Mouse (Mus musculus) c-Kit-positive CD71-positive TER-119-positive erythroid progenitor cells, embryonic 14.5 days (primary cell): ENCODE data around the gene Ogdh.

Source experiments
- DNase-seq: peaks from one replicate; pipeline ENCODE4 v3.0.0-alpha.2; 2013; ENCODE audit warnings: low spot score

Gene Ogdh

GRCm38 (mm10) chr11:6296077-6296476, 4.6 kb downstream of the Ogdh start:
- no peak for DNase-seq

- no peak for DNase-seq
Observed at GRCm38 (mm10) chr11:6299435-6299834, 8.0 kb downstream of the Ogdh start.

- DNase-seq = no peak
Observed at GRCm38 (mm10) chr11:6302793-6303192, 11.4 kb downstream of the Ogdh start.

GRCm38 (mm10) chr11:6305943-6306430, 14.6 kb downstream of the Ogdh start:
- DNase-seq = no peak

DNA sequence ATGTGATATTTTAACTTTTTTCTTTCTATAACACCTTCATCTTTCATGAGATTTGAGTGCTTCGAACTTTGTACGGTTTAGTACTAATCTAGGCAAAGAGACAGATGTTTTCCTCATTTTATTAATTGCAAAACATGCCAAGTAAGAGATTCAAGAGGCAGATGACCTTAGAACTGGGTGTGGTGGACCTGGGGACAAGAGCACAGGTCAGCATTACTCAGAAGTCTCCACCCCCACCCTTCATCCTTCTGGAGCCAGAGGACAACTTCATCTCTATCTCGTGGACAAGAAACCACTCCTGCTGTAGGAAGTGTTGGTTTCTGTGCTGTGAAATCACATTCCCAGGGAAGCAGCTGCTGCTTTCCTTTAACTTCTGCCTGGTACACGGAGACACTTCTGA, 16.7 kb downstream of the Ogdh start:
- no peak for DNase-seq

DNA sequence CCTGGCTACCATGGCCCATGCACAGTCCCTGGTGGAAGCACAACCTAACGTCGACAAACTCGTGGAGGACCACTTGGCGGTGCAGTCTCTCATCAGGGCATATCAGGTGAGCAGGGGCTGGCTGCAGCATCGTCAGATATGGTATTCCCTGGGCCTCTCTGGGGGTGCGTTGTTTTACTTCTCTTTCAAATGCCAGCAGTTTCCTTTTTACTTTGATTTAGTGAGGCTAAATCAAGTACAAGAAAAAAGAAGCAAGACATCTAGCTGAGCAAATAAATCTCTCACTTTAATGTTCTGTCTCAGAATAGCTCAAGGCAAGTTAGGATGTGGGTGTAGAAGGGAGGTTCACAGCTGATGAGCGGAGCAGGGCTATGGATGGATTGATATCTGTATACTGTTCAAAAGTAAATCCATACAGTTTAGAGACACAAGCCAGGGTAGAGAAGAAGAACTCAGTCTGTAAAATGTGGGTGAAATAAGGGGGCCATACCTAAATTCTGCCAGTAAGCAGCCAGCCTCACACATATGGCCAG, 22.5 kb downstream of the Ogdh start:
- DNase-seq = no peak

DNA sequence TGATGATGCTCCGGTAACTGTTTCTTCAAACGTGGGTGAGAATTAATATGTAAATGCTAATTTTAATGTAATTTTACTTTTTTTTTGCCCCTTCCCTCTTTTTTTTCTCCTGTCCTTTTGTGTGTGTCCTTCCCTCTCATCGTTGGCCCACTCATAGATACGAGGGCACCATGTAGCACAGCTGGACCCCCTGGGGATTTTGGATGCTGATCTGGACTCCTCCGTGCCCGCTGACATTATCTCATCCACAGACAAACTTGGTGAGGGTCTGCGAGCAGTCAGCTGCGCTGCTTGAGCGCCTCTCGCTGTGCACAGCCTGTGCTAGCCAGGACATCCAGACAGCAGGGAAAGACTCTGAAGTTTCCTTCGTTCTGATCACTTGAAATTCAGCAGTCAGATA, 25.4 kb downstream of the Ogdh start:
- no peak for DNase-seq

DNA sequence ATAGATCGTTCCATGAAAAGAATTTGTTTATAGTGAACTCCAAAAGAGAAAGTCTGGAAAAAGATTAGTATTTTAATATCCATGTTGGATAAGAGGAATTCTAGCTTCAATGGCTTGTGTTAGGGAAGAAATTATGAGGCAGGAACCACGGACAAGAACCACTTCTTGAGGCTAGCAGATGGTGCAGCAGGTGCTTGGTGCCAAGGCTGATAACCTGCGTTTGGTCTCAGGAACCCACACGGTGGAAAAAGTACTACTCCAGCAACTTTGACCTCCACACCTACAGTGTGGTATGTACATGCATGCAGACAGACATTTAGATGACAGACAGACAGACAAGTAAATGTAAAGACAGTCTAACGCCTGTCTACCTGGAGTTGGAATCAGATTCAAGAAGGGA, 27.1 kb downstream of the Ogdh start:
- no peak for DNase-seq

DNA sequence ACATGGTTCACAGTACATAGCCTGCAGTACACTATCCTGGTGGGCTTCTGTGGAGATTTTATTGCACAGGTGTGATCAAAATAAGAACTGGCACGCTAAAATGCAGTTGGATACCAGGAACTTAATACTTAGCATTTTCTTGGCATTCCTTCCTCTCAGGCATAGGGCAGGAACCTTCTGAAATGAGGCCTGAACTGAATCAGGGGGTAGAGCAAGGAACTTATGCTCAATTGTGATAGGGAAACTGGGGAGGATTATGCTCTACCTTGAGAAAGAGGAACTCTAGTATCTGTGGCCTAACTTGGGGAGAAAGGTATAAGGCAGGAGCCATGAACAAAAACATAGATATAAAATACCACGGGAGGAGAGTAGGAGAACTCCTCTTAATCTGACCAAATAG, 27.9 kb downstream of the Ogdh start:
- DNase-seq = no peak

DNA sequence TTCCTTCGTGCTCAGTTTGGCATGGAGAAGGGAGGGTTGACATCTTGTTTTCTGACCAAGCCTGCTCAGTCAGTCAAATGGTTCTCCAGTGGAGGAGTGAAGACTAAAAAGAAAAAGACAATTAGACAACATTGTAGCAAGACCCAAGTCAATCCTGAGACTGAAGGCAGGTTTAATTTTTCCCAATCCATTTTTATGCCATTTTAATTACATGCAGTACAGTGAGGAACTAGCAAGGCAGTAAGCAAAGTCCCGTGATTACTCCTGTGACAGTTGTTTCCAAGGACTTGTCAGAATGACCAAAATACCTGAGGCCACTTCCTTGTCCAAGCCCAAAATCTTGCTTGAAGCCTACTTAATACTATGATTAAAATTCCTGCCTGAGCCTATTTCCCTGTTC, 30.7 kb downstream of the Ogdh start:
- no peak for DNase-seq

DNA sequence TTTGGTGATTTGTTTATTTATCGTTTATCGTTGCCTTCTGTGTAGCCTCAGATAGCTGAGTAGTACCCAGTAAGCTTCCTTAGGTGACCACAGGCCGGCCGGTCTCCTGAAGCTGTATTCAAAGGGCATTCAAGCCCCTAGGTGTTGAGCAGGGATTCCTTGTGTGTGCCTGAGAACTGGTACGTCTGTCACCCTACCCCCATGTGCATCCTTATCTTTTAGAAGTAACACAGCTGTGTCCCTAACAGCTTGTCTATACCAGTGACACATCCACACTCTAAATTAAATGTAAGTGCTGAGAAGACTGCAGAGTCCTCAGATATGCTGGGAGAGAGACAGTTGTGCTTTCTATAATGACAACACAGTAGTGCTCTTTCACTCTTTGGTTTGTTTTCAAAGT, 31.9 kb downstream of the Ogdh start:
- DNase-seq = no peak

DNA sequence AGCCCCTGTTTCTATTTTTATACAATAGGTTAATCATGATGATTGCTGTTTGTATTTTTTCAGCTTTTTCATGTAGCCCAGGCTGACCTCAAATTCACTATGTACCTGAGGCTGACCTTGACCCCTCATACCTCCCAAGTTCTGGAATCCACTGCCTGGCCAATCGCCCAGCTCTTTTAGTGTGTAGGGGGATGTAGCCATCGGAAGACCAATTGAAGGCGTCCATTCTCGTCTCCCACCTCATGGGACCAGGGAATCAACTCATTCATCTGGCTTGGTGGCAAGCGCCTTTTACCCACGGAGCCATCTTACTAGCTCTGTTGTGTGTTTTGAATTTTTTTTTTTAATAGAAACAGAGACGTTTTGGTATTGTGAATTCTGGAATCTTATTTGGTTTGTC, 39.8 kb downstream of the Ogdh start:
- DNase-seq = no peak

DNA sequence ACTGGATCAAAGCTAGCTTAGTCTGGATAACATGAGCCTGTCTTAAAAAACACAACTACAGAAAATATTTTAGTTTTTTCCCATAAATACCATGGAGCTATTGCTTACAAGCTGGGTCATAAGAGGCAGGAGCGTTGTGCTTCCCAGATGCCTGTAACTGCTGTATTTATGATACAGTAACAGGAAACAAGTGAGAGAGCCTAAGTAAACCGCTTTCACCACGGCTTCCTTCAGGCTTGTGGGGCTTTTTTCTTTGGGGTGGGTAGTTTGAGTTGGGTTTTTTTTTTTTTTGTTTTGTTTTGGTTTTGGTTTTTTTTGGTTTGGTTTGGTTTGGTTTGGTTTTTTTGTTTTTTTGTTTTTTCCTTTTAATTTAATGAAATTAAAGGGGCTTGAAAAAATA, 41.2 kb downstream of the Ogdh start:
- no peak for DNase-seq

DNA sequence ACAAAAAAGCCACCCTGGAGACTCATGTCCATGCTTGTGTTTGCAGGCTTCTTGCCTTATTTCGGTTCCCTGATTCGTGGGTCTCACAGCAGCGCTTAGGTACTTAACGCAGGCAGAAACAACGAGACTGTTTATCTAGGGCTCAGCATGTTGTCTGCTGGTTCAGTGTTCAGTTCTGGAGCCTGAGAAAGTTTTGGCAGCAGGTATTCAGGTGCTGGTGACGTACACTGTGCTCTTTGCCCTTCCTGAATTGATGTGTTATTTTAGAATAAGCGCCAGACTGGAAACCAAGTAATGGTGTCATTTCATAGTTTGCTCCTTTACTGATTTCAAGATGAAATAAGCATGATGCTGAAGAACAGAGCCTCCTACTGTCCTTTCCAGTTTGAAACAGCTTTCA, 42.0 kb downstream of the Ogdh start:
- no peak for DNase-seq

DNA sequence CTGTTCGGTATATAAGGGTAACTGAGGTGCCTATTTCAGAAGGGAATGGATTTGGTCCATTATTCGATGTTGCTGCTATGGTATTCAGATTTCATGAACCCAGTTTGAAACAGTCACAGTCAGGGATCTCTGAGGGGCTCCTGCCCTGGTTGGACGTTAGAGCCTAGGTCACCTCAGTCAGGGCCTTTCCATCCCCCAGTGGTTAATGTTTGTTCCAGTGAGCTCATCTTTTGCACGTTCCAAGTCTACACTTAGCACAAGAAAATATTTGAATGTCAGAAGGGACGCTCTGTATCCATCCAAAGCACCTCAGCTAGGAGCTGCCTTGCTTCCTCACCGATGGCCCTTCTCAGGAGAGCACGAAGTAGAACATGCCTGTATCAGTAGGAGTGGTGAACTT, 43.9 kb downstream of the Ogdh start:
- DNase-seq = no peak

DNA sequence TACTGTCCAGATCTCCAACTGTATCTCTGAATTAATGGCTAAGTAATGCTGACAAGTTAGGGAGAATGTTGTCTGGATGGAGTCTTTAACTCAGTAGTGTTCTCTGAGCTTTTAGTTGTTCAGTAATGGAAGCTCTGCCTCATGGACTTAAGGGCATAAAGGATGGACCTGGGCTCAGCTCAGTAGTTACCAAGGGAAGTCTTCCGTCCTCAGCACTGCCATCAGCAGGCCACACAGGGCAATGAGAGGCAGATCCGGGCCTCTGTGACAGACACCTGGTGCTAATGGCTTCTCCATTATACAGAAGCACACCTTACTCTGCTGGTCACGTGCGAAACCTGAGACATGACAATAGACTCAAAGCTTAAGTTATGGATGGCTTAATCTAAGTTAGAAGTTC, 45.3 kb downstream of the Ogdh start:
- DNase-seq = no peak

- no peak for DNase-seq
Observed at GRCm38 (mm10) chr11:6345956-6346355, 54.5 kb downstream of the Ogdh start.

DNA sequence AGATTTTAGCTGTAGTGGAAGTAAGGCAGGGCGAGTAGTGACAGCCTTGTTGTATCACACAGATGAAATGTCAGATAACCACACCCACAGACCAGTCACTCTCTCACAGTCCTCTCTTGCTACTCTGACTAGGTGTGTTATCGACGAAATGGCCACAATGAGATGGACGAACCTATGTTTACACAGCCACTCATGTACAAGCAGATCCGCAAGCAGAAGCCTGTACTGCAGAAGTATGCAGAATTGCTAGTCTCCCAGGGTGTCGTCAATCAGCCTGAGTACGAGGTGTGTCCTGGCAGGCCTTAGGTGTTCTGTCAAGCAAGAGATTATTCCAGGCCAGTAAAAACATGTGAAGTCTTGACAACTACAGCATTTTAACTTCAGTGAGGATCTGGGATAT, 55.5 kb downstream of the Ogdh start:
- no peak for DNase-seq

- no peak for DNase-seq
Observed at GRCm38 (mm10) chr11:6348681-6349200, 57.3 kb downstream of the Ogdh start.

DNA sequence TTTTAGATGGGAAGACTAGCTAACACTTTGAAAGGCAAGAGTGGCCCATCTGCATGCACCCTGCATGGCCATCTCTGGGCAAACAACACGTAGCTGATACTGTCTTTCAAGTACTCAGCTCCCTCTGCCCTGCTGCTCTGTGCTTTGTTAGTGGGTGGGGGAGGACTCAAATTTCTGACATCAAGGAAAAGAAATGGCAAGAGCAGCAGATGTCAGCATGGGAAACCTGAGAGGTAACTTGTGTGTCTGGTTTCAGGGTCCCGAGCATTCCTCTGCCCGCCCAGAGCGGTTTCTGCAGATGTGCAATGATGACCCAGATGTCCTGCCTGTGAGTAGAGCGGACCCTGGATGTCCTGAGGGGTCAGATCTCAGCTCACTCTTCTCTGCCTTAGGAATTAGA, 58.2 kb downstream of the Ogdh start:
- DNase-seq = no peak

DNA sequence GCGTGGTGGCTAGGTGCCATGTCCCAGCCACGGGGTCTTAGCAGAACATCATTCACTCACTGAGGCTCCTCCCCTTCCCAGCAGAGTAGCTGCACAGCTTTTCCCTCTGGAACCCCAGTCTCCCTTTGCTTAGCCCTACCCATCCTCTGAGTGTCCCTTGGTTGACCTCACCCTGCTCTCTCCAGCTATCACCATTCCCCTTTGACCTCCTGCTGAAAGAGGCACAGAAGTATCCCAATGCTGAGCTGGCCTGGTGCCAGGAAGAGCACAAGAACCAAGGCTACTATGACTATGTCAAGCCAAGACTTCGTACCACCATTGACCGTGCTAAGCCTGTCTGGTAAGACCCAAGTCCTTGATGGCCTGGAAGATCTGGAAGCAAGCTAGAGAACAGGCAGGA, 63.7 kb downstream of the Ogdh start:
- DNase-seq = no peak

GRCm38 (mm10) chr11:6364581-6365275, 73.3 kb downstream of the Ogdh start:
- no peak for DNase-seq

DNA sequence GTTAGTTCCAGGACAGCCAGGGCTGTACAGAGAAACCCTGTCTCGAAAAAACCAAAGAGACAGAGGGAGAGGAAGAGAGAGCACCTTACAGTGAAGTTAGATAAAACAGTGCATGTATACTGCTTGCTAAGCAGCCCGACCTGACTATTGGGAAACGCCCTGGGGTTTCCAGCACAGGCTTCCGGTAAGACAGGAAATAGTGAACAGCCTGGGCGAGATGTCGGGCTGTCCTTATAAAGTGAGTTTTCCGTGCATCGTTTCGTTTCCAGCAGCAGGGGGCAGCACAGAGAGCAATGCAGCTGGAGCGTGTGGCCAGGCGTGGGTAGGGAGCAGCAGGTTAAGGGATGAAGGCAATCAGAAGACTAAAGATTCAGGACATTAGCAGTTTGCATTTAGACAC, 74.5 kb downstream of the Ogdh start:
- peak; percentile 82 for DNase-seq

GRCm38 (mm10) chr11:6366434-6366833, 75.0 kb downstream of the Ogdh start:
- no peak for DNase-seq
